Mouse (Mus musculus) testis, postnatal 14 days (tissue): ENCODE results near the gene Rfc5.
"Not testable (repeated sequence)": the region's sequence is repeated elsewhere in the genome, so short reads cannot be mapped to it uniquely, and the experiment has no call there.

ENCODE experiments used
- DNase-seq: peaks from one replicate; pipeline ENCODE4 v3.0.0; 2021; ENCODE audit warnings: low spot score

Gene Rfc5

DNA sequence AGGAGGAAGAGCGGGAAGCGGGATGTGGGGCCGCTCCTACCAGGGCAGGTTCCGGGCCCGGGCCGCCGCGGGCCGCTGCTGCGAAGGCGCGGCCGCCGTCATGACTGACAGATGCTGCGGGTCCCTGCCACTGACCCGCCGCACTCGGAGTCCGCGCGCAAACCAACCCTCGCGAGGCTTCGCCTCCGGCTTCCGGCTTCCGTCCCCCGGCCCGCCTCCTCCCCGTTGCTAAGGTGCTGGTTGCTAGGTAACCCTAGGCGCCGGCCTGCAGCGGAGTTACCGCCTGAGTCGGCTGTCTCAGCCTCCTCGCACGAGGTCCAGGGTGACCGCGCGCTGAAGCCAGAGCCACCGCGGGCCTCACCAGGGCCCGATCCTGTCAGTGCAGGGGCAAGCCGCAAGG lies at the start of gene Rfc5:
Gene Rfc5, minus strand, starts transcription at position 171 of the 400 bp plus-strand sequence.
- peak; percentile 96 for DNase-seq

DNA sequence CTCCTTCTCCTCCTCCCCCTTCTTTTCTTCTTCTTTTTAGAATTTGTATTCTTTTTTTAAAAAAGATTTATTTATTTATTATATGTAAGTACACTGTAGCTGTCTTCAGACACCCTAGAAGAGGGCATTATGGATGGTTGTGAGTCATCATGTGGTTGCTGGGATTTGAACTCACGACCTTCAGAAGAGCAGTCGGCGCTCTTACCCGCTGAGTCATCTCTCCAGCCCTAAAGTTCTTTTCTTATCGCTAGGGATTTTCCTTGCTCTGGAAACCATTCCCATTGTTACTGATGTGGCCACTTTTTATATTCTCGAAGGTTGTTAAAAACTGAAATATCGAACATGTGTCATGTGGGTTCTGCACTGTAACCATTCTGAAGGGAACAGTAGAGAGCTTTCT lies 44.7 kb upstream of the Rfc5 start:
- not testable (repeated sequence) for DNase-seq

DNA sequence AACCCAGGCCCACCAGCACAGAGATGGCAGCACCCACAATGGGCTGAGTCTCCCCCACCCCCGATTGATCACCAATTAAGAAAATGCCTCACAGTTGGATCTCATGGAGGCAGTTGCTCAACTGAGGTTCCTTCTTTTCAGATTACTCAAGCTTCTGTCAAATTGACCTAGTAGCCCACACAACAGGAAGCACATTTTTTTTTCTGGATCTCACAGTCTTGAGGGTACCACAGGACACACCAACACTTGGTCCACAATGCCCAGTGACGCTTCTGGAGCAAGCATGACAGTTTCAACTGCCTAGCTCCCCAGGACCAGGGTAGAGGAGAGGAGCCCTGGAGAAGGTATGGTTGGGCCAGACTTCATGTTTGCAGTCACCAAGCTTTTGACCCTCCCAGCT lies 28.6 kb upstream of the Rfc5 start:
- DNase-seq = no peak

DNA sequence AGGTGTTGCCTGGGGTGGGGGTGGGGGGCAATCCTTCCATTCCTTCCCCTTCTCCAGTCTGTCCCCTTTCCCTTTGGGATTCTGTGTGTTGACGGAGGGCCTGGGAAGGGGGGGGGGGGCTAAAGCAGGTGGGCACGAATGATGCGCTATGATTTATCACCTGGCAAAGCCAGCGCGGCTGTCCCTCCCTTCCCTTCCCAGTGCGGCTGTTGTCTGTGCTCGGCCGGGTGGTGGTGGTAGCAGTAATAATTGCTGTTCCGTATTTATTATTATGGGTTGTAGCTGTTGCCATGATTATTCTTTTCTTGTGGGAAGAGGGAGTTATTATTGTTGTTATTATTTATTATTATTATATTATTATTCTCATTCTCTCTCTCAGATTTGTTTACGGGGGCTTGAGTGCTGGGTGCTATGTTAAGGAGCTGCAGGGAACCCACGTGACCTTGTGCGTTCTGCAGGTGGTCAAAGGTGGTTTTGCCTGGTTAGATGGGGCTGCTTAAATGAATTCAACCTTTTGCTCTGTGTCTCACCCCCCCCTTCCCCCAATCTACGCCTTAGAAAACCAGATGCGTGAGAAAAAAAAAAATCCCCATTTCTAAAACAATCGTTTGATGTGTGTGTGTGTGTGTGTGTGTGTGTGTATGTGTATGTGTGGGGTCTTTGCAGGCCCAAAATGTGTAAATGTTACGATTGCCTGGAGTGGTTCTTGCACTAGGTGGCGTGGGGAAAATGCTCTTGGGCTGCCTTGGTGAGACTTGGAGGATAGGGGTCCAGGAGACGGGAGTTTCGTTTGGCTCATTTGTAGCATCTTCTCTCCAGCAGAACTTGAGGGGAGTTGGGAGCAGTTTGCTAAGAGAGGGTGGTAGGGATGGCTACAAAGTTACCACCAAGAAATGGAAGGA lies 26.4 kb upstream of the Rfc5 start:
- peak; percentile 37 for DNase-seq

DNA sequence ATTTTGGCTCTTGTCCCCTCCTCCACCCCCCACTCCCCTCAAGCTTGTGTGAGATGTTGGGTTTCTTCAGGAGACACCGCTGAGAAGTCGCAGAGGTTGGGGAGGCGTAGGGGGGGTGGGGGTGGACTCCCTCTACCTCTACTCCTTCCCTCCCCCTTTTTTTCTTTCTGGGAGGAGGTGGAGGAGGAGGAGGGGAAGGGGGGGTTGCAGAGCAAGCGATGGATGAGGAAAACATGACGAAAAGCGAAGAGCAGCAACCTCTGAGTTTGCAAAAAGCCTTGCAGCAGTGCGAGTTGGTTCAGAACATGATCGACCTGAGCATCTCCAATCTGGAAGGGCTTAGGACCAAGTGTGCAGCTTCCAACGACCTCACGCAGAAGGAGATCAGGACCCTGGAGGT lies 25.8 kb upstream of the Rfc5 start:
- no peak for DNase-seq

DNA sequence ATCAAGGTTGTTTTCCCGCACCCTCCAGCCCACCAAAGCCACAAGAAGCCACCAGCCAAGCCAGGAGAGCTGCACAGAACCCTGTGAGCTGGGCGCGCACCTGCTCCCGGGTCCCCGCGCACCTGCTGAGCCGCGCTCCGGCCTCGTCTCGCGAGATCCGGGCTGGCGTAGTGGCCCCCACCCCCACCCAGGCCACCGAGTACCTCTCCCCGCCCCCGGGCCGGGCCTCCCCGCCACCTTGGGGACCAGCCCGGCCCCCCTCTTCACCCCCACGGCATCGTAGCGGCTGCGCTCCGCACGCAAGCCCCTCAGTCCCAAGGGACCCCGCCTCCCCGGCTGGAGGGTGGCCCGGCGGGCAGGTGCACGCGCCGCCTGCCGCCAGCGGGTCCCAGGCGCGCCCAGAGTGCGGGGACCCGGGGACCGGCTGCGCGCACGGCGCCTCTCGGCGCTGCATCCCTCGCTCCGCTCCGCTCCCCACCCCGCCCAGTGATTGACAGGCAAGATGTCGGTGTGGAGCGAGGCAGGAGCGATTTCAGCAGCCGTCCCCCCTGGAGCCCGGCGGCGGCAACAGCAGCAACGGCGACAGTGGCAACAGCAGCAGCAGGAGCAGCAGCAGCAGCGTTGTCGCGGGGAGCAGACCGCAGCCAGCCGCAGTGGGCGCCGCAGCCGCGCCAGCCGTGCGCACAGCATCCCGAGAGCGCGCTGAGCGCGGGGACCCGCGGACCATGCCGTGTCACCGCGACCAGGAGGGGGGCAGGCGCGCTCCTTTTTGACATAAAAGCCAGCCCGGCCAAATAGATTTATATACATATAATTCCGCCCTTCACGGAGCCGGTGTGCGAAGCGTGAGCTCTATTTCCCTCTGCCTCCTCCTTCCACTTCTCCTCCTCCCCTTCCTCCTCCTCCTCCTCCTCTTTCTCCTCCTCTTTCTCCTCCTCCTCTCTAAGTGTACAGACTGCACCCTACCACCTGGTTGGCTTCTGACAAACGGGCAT lies 25.0 kb upstream of the Rfc5 start, which contains the start of gene Ksr2:
Gene Ksr2, plus strand, starts transcription at position 494 of the 995 bp plus-strand sequence.
- peak; percentile 22 for DNase-seq

DNA sequence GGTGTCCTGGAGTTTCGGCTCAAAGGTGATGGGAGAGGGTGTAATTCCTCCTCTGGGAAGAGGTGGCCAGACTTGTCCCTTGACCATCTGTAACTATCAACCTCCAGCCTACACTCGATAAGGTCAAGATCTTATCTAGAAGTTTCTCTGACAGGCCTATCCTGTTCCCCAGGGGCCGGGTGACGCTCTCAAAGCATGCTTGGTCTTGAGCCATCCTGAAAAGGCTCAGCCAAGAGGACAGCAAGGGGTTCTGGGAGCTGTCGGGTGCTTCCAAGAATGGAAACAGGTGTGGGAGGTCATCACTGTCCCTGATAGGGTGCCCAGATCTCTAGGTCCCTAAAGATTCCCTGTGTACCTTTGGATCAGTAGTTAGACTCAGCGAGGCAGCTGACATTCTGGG lies 20.5 kb upstream of the Rfc5 start:
- DNase-seq = no peak

DNA sequence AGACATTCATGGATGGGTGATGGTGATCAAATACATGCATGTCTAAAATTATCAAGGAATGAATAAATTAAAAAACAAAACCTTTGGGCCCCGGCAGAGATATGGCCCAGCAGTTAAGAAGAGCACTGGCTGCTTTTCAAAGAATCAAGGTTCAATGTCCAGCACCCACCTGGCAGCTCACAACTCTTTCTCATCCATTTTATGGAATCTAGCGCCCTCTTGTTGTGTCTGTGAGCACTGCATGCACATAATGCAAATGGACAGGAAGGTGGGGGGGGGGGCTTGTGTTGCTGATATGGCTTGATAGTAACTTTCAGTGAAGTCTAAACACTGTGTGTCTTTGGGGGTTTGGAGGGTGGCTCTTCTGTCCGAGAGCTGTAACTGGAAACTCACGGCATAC lies 19.4 kb upstream of the Rfc5 start:
- no peak for DNase-seq

DNA sequence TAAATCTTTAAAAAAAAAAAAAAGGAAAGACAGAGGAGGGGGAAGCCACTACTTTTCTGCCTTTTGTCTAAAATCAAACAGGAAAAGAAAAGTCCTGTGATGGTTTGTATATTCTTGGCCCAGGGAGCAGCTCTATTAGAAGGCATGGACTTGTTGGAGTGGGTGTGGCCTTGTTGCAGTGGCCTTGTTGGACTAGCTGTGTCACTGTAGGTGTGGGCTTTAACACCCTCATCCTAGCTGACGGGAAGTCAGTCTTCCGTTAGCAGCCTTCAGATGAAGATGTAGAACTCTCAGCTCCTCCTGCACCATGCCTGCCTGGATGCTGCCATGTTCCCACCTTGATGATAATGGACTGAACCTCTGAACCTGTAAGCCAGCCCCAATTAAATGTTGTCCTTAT lies 15.8 kb upstream of the Rfc5 start:
- DNase-seq = not testable (repeated sequence)

DNA sequence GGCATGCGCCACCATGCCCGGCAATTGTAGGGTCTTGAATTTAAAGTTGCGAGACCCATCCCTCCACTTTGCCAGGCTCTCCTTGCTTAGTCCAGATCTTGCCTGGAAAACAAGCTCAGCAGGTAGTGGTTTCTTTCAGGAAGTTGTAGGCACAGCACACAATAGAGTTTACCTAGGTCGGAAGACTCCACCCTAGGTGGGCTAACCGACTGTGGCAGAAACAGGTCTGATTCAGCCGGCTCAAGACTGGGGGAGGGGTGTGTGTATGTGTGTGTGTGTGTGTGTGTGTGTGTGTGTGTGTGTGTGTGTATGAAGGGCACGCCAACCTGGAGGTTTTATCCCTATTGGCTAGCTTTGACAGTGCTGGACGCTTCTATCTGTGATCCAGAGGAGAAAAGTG lies 14.8 kb upstream of the Rfc5 start:
- DNase-seq = no peak

DNA sequence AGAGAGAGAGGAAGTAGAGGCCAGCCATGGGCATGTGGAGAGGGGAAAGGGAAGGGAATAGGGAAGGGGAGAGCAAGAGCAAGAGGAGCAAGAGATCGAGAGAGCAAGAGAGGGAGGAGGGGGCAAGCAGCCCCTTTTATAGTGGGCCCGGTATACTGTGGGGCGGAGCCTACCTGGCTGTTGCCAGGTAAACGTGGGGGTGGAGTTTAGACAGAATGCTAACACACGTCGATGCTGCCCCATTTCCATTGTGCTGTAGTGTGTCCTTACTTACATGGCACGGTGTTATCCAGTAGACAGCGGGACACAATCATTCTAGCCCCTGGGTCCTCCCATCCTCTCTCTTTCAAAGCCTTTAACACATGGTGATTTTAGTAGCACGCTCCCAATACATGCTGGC lies 10.4 kb upstream of the Rfc5 start:
- DNase-seq = no peak

DNA sequence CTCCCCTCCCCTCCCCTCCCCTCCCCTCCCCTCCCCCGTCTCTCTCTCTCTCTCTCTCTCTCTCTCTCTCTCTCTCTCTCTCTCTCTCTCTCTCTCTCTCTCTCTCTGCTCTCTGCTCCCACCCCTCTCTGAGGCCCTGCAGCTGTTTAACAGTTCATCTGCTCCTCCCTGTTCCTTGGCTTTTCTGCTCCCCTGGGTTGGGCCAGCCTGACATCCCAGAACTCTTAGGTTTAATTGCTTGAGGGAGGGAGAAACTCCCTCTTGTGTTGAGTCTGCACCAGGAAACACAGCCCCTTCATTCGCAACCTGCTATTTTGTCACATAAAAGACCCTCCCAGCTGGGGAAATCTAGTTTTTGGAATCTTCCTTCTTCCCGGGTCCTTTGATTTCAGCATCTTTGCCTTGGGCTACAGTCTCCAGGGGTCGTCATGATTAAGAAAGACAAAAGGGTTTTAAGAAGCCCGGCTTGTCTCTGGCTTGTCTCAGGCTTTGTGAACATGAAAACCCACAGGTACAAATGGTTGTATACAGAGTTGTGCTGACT lies 9.2 kb upstream of the Rfc5 start:
- DNase-seq = no peak

DNA sequence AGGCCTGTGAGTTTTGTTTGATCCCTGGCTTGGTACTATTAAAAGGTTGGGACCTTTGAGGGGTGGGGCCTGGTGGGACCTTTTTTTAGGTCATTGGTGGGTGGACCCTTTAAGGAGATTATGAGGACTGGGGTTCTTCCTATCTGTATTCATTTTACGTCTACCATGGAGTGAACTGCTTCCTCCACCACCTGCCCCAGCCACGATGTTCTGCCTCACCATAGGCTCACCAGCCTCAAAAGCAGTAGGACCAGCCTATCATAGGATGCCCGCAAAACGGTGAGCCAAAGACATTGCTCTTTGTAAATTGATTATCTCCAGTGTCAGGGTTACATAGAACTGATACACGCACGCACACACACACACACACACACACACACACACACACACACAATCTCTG lies 8.5 kb upstream of the Rfc5 start:
- DNase-seq = no peak

DNA sequence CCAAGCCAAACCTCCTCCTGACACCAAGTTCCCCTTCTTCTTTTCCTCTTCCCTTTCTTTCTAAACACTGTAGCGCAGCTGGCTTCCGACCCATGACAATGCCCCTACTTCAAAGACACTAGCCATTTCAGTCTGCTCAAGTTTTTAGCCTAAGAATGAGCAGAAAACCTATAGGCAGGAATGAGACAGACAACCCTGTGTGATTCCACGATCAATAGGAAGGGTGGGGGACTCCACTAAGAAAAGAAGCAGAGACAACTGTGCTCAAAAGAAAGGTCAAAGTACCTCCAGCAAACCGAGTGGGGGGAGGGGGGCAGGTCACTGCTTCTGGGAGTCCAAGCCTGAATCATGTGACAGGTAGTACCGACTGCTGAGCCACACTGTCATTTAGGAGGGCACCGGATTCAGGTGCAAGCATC lies 7.8 kb upstream of the Rfc5 start:
- no peak for DNase-seq

DNA sequence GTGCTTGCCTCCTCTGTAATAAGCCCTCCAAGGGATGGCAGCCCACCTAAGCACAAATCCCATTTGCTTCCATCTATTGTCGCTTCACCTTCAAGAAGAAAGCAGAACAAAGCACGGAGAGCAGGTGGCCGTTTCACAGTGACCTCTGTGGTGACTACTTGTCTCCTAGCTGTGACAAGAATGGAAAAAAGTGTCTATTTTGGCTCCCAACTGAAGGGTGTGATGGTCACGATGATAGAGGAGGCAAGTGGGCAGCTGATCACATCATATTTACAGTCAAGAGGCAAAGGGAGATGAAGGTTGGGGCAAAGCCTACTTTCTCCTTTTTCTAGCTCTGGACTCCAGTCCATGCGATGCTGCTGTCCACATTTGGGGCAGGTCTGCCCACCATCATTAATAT lies 7.0 kb upstream of the Rfc5 start:
- DNase-seq = no peak

DNA sequence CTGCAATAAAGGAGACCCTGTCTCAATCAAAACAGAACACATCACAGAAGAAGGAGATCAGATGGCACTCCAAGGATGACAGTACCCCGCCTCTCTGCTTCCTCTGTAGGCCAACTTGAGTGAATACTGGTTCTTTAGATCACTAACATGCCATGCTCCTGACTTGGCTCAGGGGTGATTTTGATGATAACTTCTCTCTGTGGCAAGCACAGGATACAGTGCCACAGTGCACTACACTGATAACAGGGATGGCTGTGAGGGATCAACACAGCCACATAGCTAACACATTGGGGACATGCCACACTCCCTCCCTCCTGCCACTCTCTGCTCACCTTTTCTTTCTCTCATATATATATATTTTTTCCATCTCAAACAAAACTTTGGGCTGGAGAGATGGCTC lies 2.0 kb upstream of the Rfc5 start:
- DNase-seq = no peak

DNA sequence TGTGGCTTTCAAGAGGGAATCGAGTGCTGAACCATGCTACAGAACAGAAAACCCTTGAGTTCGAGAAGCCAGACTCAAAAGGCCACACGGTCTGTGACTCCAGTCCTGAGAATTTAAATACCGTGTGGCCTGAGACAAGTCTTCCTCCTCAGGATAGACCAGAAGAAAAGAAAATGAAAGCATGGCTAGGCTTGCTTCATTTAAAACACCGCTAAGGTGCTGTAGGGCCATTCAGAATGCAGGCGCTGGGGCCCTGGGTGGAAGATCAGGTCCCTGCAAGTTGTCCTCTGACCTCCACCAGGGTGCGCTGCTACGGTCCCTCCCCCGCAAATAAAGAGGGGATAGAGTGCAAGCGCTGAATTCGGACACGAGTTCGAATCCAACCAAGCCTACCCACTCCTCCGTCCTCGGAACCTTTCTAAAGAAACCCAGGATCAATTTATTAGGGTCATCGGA lies 523 bp downstream of the Rfc5 start:
- peak; percentile 70 for DNase-seq

DNA sequence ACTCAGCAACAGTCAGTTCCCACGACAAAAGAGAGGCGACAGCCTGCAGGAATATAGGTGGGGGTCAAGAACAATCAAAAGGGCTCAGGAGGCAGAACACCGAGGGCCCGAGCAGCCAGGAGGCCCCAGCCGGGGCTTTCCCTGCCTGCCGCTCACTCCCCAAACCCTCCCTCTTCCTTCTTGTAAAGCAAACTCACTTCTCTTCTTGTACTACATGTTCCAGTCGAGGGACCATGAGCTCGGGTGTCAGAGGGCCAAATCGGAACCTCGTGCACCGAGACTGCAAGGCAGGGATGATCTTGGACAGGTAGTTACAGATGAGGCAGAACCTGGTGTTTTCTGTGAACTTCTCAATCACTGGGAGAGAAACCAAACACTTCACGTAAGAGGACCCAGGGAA lies 5.6 kb downstream of the Rfc5 start:
- DNase-seq = no peak

DNA sequence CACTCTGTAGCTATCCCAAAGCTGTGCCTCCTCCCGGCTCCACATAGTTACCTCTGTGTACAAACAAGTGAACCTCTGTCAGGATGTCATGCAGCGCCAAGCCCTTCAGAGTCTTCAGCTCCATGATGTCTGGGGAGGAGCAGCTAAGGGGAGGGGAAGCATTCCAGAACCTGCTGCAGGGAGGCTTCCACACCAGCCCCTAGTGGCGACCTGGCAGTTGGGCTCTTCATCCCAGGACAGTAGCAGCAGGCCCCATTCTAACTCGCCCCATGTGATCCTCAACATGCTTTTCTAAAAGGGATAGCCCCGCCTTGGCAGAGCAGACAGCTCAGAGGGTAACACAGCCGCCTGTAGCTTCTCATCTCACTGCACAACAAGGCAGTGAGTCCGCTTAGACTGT lies 7.1 kb downstream of the Rfc5 start:
- DNase-seq = no peak

DNA sequence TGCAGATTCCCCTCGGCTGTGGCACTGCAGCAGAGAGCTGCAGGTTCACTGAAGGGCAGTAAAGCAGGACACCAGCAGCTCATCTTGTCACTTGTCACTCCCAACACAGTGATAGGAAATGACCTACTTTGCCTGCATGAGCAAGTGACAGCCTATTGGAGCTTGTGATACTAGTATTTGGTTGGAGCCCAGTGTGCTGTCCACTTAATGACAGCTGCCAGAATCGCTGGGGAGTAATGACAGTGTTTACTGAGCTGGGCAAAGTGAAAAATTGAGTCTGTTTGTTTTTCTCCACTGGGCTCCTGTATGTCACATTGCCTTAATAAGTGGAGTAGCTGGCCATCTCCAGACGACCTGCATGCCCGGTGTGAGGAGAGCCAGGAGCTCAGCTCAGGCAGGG lies 8.6 kb downstream of the Rfc5 start:
- no peak for DNase-seq

DNA sequence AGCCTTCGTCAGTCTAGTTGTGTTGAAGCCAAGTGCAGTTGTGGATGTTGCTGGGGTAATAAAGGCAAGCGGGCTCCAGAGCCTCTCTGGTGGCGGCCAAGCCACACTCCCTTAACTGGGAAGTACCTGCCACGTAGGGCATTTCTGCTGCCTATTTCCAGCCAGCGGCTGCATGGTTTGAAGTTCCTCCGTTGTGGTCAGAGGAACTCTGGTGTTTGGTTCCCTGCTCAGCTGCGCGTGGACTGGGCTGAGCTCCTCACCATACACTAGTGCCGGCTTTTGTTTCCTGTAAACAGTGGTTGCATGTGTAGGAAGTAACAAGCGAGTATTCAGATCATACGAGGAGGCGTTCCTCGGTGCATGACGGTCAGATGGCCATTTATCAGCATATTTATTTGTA lies 11.1 kb downstream of the Rfc5 start:
- DNase-seq = not testable (repeated sequence)

DNA sequence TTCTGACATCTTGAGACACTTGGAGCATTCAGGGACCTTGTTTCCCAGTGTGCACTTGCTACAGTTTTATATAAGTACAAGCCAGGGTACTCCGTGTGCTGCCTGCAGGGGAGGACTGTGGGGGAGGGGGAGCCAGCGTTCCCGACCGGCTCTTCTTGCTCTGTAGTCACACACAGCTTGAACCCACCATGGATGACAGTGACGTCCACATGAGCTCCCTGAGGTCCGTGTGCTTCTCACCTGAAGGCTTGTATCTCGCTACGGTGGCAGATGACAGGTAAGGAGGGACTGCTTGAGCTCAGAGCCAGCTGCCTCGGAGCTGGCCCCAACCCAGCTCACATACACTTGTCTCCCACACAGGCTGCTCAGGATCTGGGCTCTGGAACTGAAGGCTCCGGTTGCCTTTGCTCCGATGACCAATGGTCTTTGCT lies 12.5 kb downstream of the Rfc5 start:
- DNase-seq = peak; percentile 45
